Mouse (Mus musculus): ENCODE data around the gene Pwwp2b. TPM values are rescaled to one million over a fixed set of nuclear protein-coding genes. Genes with fewer than 3 reads are reported as not detected.

Pwwp2b gene
- polyA plus RNA-seq, 1 experiment, result 32.2 TPM

GRCm38 (mm10) chr7:139301505-139301904 lies 53.2 kb downstream of the Pwwp2b start:
- H3K4me1 ChIP-seq (ENCODE audit: control insufficient read depth, insufficient read depth, low read length), result no peaks in the 10 kb centered on the region

GRCm38 (mm10) chr7:139302314-139302713 lies 54.0 kb downstream of the Pwwp2b start:
- H3K4me1 ChIP-seq (ENCODE audit: control insufficient read depth, insufficient read depth, low read length), result no peaks in the 10 kb centered on the region
- H3K4me3 ChIP-seq (replicated peaks; ENCODE audit: extremely low read depth, low read depth, low read length), result no peak overlapping the region
- WGBS, result 81% methylated on average over 5 of the region's 5 CpGs
- no peak for DNase-seq
- TF ChIP-seq POLR2A (IDR thresholded peaks at IDR 0.05; ENCODE audit: borderline replicate concordance, extremely low read depth, low read depth, low read length) (no peak), CTCF (IDR thresholded peaks at IDR 0.05; ENCODE audit: insufficient read depth, low read length) (no peak)

More at GRCm38 (mm10) chr7:139301505-139301904, 53.2 kb downstream of the Pwwp2b start:
- no peak for TF ChIP-seq CTCF (IDR thresholded peaks at IDR 0.05; ENCODE audit: insufficient read depth, low read length)
- no peak for TF ChIP-seq POLR2A (IDR thresholded peaks at IDR 0.05; ENCODE audit: borderline replicate concordance, extremely low read depth, low read depth, low read length)
- H3K4me3 ChIP-seq (replicated peaks; ENCODE audit: extremely low read depth, low read depth, low read length), result no peak overlapping the region
- DNase-seq, result no peak
- WGBS, result 66% methylated on average over 8 of the region's 8 CpGs

GRCm38 (mm10) chr7:139303280-139304011 lies 55.2 kb downstream of the Pwwp2b start:
- peak; percentile 88 for DNase-seq

GRCm38 (mm10) chr7:139304322-139304721 lies 56.0 kb downstream of the Pwwp2b start:
- no peak overlapping the region for H3K4me3 ChIP-seq (replicated peaks; ENCODE audit: extremely low read depth, low read depth, low read length)
- H3K4me1 ChIP-seq (ENCODE audit: control insufficient read depth, insufficient read depth, low read length), result no peaks in the 10 kb centered on the region
- WGBS, result 49% methylated on average over 5 of the region's 5 CpGs
- DNase-seq, result no peak
- TF ChIP-seq POLR2A (IDR thresholded peaks at IDR 0.05; ENCODE audit: borderline replicate concordance, extremely low read depth, low read depth, low read length), result no peak
- TF ChIP-seq CTCF (IDR thresholded peaks at IDR 0.05; ENCODE audit: insufficient read depth, low read length), result no peak; the same call in 1 of the 2 replicates

More at GRCm38 (mm10) chr7:139303280-139304011, 55.2 kb downstream of the Pwwp2b start:
- Histone ChIP-seq H3K4me1 (ENCODE audit: control insufficient read depth, insufficient read depth, low read length) (no peaks in the 10 kb centered on the region), H3K4me3 (replicated peaks; ENCODE audit: extremely low read depth, low read depth, low read length) (no peak overlapping the region)
- 36% methylated on average over 6 of the region's 6 CpGs for WGBS
- TF ChIP-seq POLR2A (IDR thresholded peaks at IDR 0.05; ENCODE audit: borderline replicate concordance, extremely low read depth, low read depth, low read length) (no peak), CTCF (IDR thresholded peaks at IDR 0.05; ENCODE audit: insufficient read depth, low read length) (peak; percentile 99)

- TF ChIP-seq POLR2A (IDR thresholded peaks at IDR 0.05; ENCODE audit: borderline replicate concordance, extremely low read depth, low read depth, low read length) (no peak), CTCF (IDR thresholded peaks at IDR 0.05; ENCODE audit: insufficient read depth, low read length) (no peak)
- Histone ChIP-seq H3K4me1 (ENCODE audit: control insufficient read depth, insufficient read depth, low read length) (no peaks in the 10 kb centered on the region), H3K4me3 (replicated peaks; ENCODE audit: extremely low read depth, low read depth, low read length) (no peak overlapping the region)
- DNase-seq, result no peak
- 27% methylated on average over 2 of the region's 2 CpGs for WGBS
Measured at GRCm38 (mm10) chr7:139307056-139307455, 58.8 kb downstream of the Pwwp2b start.

GRCm38 (mm10) chr7:139308140-139308895 lies 60.0 kb downstream of the Pwwp2b start:
- Histone ChIP-seq H3K4me3 (replicated peaks; ENCODE audit: extremely low read depth, low read depth, low read length) (no peak overlapping the region), H3K4me1 (ENCODE audit: control insufficient read depth, insufficient read depth, low read length) (no peaks in the 10 kb centered on the region)
- TF ChIP-seq CTCF (IDR thresholded peaks at IDR 0.05; ENCODE audit: insufficient read depth, low read length), result peak; percentile 54
- no peak for TF ChIP-seq POLR2A (IDR thresholded peaks at IDR 0.05; ENCODE audit: borderline replicate concordance, extremely low read depth, low read depth, low read length)
- 76% methylated on average over 8 of the region's 8 CpGs for WGBS
- DNase-seq, result no peak

GRCm38 (mm10) chr7:139309106-139309505 lies 60.8 kb downstream of the Pwwp2b start:
- DNase-seq, result no peak
- 46% methylated on average over 2 of the region's 2 CpGs for WGBS
- TF ChIP-seq POLR2A (IDR thresholded peaks at IDR 0.05; ENCODE audit: borderline replicate concordance, extremely low read depth, low read depth, low read length) (no peak), CTCF (IDR thresholded peaks at IDR 0.05; ENCODE audit: insufficient read depth, low read length) (peak; percentile 38; the same call in 1 of the 2 replicates)
- Histone ChIP-seq H3K4me1 (ENCODE audit: control insufficient read depth, insufficient read depth, low read length) (no peaks in the 10 kb centered on the region), H3K4me3 (replicated peaks; ENCODE audit: extremely low read depth, low read depth, low read length) (no peak overlapping the region)

- no peak overlapping the region for H3K4me3 ChIP-seq (replicated peaks; ENCODE audit: extremely low read depth, low read depth, low read length)
- 65% methylated on average over 6 of the region's 6 CpGs for WGBS
- TF ChIP-seq CTCF (IDR thresholded peaks at IDR 0.05; ENCODE audit: insufficient read depth, low read length) (no peak), POLR2A (IDR thresholded peaks at IDR 0.05; ENCODE audit: borderline replicate concordance, extremely low read depth, low read depth, low read length) (no peak)
- DNase-seq, result no peak
- H3K4me1 ChIP-seq (ENCODE audit: control insufficient read depth, insufficient read depth, low read length), result no peaks in the 10 kb centered on the region
Measured at GRCm38 (mm10) chr7:139310487-139310951, 62.2 kb downstream of the Pwwp2b start.

GRCm38 (mm10) chr7:139312686-139313085 lies 64.4 kb downstream of the Pwwp2b start:
- TF ChIP-seq CTCF (IDR thresholded peaks at IDR 0.05; ENCODE audit: insufficient read depth, low read length) (no peak), POLR2A (IDR thresholded peaks at IDR 0.05; ENCODE audit: borderline replicate concordance, extremely low read depth, low read depth, low read length) (no peak)
- WGBS, result 70% methylated on average over 5 of the region's 5 CpGs
- Histone ChIP-seq H3K4me3 (replicated peaks; ENCODE audit: extremely low read depth, low read depth, low read length) (no peak overlapping the region), H3K4me1 (ENCODE audit: control insufficient read depth, insufficient read depth, low read length) (no peaks in the 10 kb centered on the region)
- no peak for DNase-seq

All from lung, adult 2 months (tissue).